Mouse (Mus musculus) urinary bladder, postnatal 36 days (tissue): ENCODE results near the gene Tpm1.

Experiments used
- DNase-seq, 2 experiments: peaks; one replicate each; pipeline ENCODE4 v3.0.0; 2022; ENCODE audit warnings: low spot score in 2 of 2, mixed read lengths in 1 of 2

Gene Tpm1

GRCm38 (mm10) chr9:66988888-66989414, 60.3 kb downstream of the Tpm1 start:
- no peak for DNase-seq

- no peak for DNase-seq
Observed at GRCm38 (mm10) chr9:66988198-66988887, 60.9 kb downstream of the Tpm1 start.

GRCm38 (mm10) chr9:66985377-66985776, 63.8 kb downstream of the Tpm1 start:
- no peak for DNase-seq

GRCm38 (mm10) chr9:66982085-66982484, 67.1 kb downstream of the Tpm1 start:
- DNase-seq, result no peak

- DNase-seq, result peak; percentile 60 to 65
Observed at GRCm38 (mm10) chr9:66980458-66980857, 68.7 kb downstream of the Tpm1 start.

GRCm38 (mm10) chr9:66978468-66978867, 70.7 kb downstream of the Tpm1 start:
- DNase-seq, result no peak

GRCm38 (mm10) chr9:66977982-66978381, 71.2 kb downstream of the Tpm1 start:
- DNase-seq, result no peak

- no peak for DNase-seq
Observed at GRCm38 (mm10) chr9:66977121-66977520, 72.1 kb downstream of the Tpm1 start.

- peak; percentile 93 to 96 for DNase-seq
Observed at GRCm38 (mm10) chr9:66975239-66975645, 74.0 kb downstream of the Tpm1 start, which contains the start of gene Lactb. Gene Lactb, minus strand, starts transcription at chr9:66975484.

GRCm38 (mm10) chr9:66974721-66975225, 74.4 kb downstream of the Tpm1 start:
- DNase-seq, result peak; percentile 55 to 72
